Comparison of ENCODE assay signal across 21 mouse cellular contexts in genomic region chr5:75918139-75918538, GRCm38 (mm10).
DNase-seq lines count a peak whose midpoint lies in the region; ATAC-seq lines count a peak whose summit lies in the region.
"Had no signal": no experiment of that assay in that cellular context is flagged by ENCODE, and none has a peak within 500 bp of the region (broad histone marks: within the 10 kb centered on the region; RNA-seq: fewer than 3 reads in every experiment).

No protein-coding gene starts in this region.

- H3K27me3 ChIP-seq in heart, embryonic 16.5 days (ENCODE audit: control insufficient read depth, insufficient read depth, low read length), result no peaks in the 10 kb centered on the region
- no peaks in the 10 kb centered on the region for H3K27me3 ChIP-seq in forebrain, embryonic 15.5 days
- H3K27me3 ChIP-seq: heart, embryonic 13.5 days; hindbrain, embryonic 12.5 days; megakaryocyte, embryonic 14.5 days; Patski had no signal

- peaks cover 4% of the 10 kb centered on the region for H3K4me1 ChIP-seq in heart, embryonic 16.5 days (ENCODE audit: control insufficient read depth, insufficient read depth, low read length)
- H3K4me1 ChIP-seq in forebrain, embryonic 15.5 days, result no peaks in the 10 kb centered on the region
- H3K4me1 ChIP-seq: hindbrain, embryonic 12.5 days had no signal

- no peak overlapping the region for H3K9ac ChIP-seq in heart, embryonic 16.5 days (ENCODE audit: low read length)
- H3K9ac ChIP-seq in forebrain, embryonic 15.5 days (replicated peaks), result no peak overlapping the region
- H3K9ac ChIP-seq: heart, embryonic 13.5 days; hindbrain, embryonic 12.5 days had no signal

- no peak for ATAC-seq in heart, embryonic 16.5 days (replicated peaks; ENCODE audit: extremely low read depth, insufficient read depth, low FRiP score)
- no peak for ATAC-seq in forebrain, embryonic 15.5 days (replicated peaks)
- ATAC-seq: CD4-positive, CD25-positive, alpha-beta regulatory T cell, adult 4 months; midbrain, embryonic 16.5 days; Patski had no signal

- intact Hi-C loops in heart, postnatal 10 days (cut with DNase I), result no loop called here

- 0 out of 2 replicates have a peak overlapping the region, but pooled peaks have one; percentile 46 for H3K27ac ChIP-seq in heart, embryonic 16.5 days (ENCODE audit: low read length)
- H3K27ac ChIP-seq in forebrain, embryonic 15.5 days (replicated peaks), result no peak overlapping the region
- H3K27ac ChIP-seq: heart, embryonic 13.5 days; hindbrain, embryonic 12.5 days had no signal

- H3K4me2 ChIP-seq in heart, embryonic 16.5 days (ENCODE audit: low read depth, low read length), result no peak overlapping the region
- H3K4me2 ChIP-seq in forebrain, embryonic 15.5 days (replicated peaks), result no peak overlapping the region
- H3K4me2 ChIP-seq: heart, embryonic 13.5 days; hindbrain, embryonic 12.5 days; liver, embryonic 11.5 days had no signal

- no peaks in the 10 kb centered on the region for H3K9me3 ChIP-seq in heart, embryonic 16.5 days (replicated peaks; ENCODE audit: control insufficient read depth, low read length)
- no peaks in the 10 kb centered on the region for H3K9me3 ChIP-seq in forebrain, embryonic 15.5 days
- H3K9me3 ChIP-seq: heart, embryonic 13.5 days; hindbrain, embryonic 12.5 days; megakaryocyte, embryonic 14.5 days had no signal

- H3K36me3 ChIP-seq in heart, embryonic 16.5 days (ENCODE audit: control insufficient read depth, insufficient read depth), result no peaks in the 10 kb centered on the region
- no peaks in the 10 kb centered on the region for H3K36me3 ChIP-seq in forebrain, embryonic 15.5 days
- H3K36me3 ChIP-seq: heart, embryonic 13.5 days; hindbrain, embryonic 12.5 days had no signal

- 82% methylated on average over 7 of the region's 7 CpGs for WGBS in heart, embryonic 16.5 days
- WGBS in forebrain, embryonic 15.5 days, result 87% methylated on average over 7 of the region's 7 CpGs

- peak; percentile 25 for DNase-seq in adrenal gland, postnatal 14 days
- no peak for DNase-seq in adrenal gland, adult 8-10 months
- no peak for DNase-seq in heart, postnatal 10 days
- peak; percentile 36 for DNase-seq in kidney, postnatal 14 days
- DNase-seq in kidney, postnatal 4 days, result no peak
- DNase-seq in lung, postnatal 25 days (ENCODE audit: low spot score), result peak; percentile 47
- DNase-seq: adrenal gland, postnatal 36 days; cerebellum, adult 2 months; cerebellum, postnatal 36 days; gastrocnemius, postnatal 25 days; right cerebral cortex, postnatal 25 days; thymus, postnatal 36 days had no signal

- H3K4me3 ChIP-seq in heart, embryonic 16.5 days (ENCODE audit: low read length), result no peak overlapping the region
- no peak overlapping the region for H3K4me3 ChIP-seq in forebrain, embryonic 15.5 days
- H3K4me3 ChIP-seq: heart, embryonic 13.5 days; hindbrain, embryonic 12.5 days; megakaryocyte, embryonic 14.5 days had no signal

Comparison
In these comparisons a context has a peak if more than half of its experiments do, and no peak if none do; other contexts are left out.
1. DNase-seq: peak in adrenal gland, postnatal 14 days (single experiment), kidney, postnatal 14 days (single experiment) and lung, postnatal 25 days (single experiment); none in adrenal gland, adult 8-10 months (single experiment), heart, postnatal 10 days (0 of 2) and kidney, postnatal 4 days (0 of 2).